Mouse (Mus musculus) heart, embryonic 15.5 days (tissue): ENCODE results near the gene Pkdrej. TPM values are rescaled to one million over a fixed set of nuclear protein-coding genes. Genes with fewer than 3 reads are reported as not detected.

ENCODE experiments used
- ATAC-seq: fragments of 200-750 bp; cut with Nextera tagmentation; replicated peaks from 2 replicates; pipeline ENCODE4 v1.8.0; 2017; ENCODE audit warnings: low read depth, moderate TSS enrichment; ENCODE audit not compliant: insufficient number of reproducible peaks, insufficient read depth, low FRiP score
- H3K27ac ChIP-seq: fragments of 300-500 bp; sonication (generic); 2 replicates; pipeline ENCODE4 v1.5.1; 2015; ENCODE audit warnings: mild to moderate bottlenecking, inconsistent platforms
- H3K27me3 ChIP-seq: fragments of 300-500 bp; sonication (generic); 2 replicates; pipeline ENCODE4 v1.6.1; 2015; ENCODE audit warnings: inconsistent platforms
- H3K36me3 ChIP-seq: fragments of 300-500 bp; sonication (generic); 2 replicates; pipeline ENCODE4 v1.6.1; 2015; ENCODE audit warnings: mild to moderate bottlenecking, inconsistent platforms
- H3K4me1 ChIP-seq: fragments of 300-500 bp; sonication (generic); replicated peaks from 2 replicates; pipeline ENCODE4 v1.6.1; 2015; ENCODE audit warnings: inconsistent platforms
- H3K4me2 ChIP-seq: fragments of 300-500 bp; sonication (generic); 2 replicates; pipeline ENCODE4 v1.6.1; 2015; ENCODE audit warnings: inconsistent platforms, mild to moderate bottlenecking, moderate library complexity
- H3K4me3 ChIP-seq: fragments of 300-500 bp; sonication (generic); 2 replicates; pipeline ENCODE4 v1.5.1; 2015; ENCODE audit warnings: mild to moderate bottlenecking, inconsistent platforms
- H3K9ac ChIP-seq: fragments of 300-500 bp; sonication (generic); 2 replicates; pipeline ENCODE4 v1.6.1; 2015; ENCODE audit warnings: mild to moderate bottlenecking, inconsistent platforms
- H3K9me3 ChIP-seq: fragments of 300-500 bp; sonication (generic); replicated peaks from 2 replicates; pipeline ENCODE4 v1.6.1; 2016; ENCODE audit warnings: inconsistent platforms
- WGBS: fragments of 180-500 bp; shearing (Covaris S2); methylation state at CpG from one replicate; pipeline ENCODE4 v1.1.7; 2015; ENCODE audit warnings: mixed read lengths; 5-methylcytosine and 5-hydroxymethylcytosine counted together
- polyA plus RNA-seq: library from polyadenylated mRNA; unstranded; fragments of >200 nt; fragmentation: Nextera tagmentation; extraction: Ambion mirVana; gene quantifications from 2 replicates; pipeline ENCODE4 v1.2.1, GENCODE M21; 2015

Gene Pkdrej
- polyA plus RNA-seq, 1 experiment from 2014 or later: 0.37 TPM

DNA sequence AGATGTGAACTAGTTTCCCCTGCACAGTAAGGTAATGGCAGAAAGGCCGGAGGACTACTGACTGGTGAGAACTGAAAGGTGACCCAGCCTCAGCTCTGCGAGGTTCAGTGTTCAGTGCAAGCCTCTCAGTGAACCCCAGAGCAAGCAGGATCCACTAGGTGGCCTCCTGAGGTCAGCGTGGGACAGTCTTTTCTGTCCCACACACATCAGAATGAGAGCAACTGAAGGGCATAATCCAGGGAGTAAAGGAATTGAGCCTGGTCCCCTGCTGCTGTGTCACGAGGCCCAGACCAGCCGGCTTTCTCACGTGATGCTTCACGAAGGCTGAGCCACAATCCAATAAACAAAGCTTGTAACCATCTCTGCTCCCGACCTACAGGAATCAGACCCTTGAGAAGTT is 13.1 kb downstream of the Pkdrej start:
- no peak overlapping the region for H3K4me2 ChIP-seq
- no peak overlapping the region for H3K4me3 ChIP-seq
- H3K27ac ChIP-seq: no peak overlapping the region
- H3K36me3 ChIP-seq: no peaks in the 10 kb centered on the region
- no peaks in the 10 kb centered on the region for H3K27me3 ChIP-seq
- H3K9me3 ChIP-seq: no peaks in the 10 kb centered on the region
- H3K9ac ChIP-seq: no peak overlapping the region
- peaks cover 21% of the 10 kb centered on the region for H3K4me1 ChIP-seq
- WGBS: 55% methylated on average over 8 of the region's 8 CpGs
- ATAC-seq: no peak

DNA sequence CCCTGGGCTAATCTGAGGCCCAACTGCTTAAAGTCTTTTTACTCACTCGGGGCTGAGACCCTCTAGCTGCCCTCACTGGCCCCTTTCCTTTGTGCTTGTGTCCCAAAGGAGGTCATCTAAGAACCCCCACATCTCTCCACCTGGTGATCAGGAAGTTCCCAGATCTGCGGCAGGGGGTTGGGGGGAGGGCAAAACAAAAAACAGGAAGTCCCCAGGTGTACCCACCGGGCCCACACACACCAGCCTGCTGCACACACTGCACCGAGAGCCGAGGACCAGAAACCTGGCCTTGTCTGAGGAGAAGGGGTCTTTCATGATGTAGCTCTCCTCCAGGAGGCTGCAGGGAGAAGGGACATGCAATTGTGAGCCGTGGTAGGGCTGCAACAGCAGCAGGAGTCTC is 13.5 kb downstream of the Pkdrej start:
- Histone ChIP-seq H3K4me1 (peaks cover 25% of the 10 kb centered on the region), H3K36me3 (no peaks in the 10 kb centered on the region), H3K9me3 (no peaks in the 10 kb centered on the region), H3K4me3 (no peak overlapping the region), H3K27ac (no peak overlapping the region), H3K27me3 (no peaks in the 10 kb centered on the region), H3K9ac (no peak overlapping the region), H3K4me2 (no peak overlapping the region)
- no peak for ATAC-seq
- WGBS: 79% methylated on average over 6 of the region's 6 CpGs

DNA sequence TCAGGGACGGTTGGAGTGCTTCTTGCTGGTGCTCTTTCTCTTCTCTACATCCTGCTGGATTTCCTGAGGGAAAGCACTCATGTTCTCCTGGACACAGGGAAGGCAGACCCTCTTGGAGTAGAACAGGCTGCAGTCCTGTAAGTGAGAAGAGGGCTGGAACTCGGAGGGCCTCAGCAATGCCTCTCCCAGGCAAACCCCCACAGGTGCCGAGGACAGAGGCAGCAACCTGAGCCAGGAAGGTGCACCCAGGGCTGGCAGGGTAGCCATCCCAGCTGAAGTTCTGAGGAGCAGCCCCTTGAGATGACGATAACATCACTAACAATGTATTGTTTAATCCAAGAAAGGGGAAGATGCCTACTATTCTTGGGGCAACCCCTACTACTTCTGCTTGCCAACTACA is 14.1 kb downstream of the Pkdrej start:
- no peaks in the 10 kb centered on the region for H3K27me3 ChIP-seq
- H3K4me2 ChIP-seq: no peak overlapping the region
- no peak overlapping the region for H3K27ac ChIP-seq
- peaks cover 29% of the 10 kb centered on the region for H3K4me1 ChIP-seq
- H3K36me3 ChIP-seq: no peaks in the 10 kb centered on the region
- WGBS: 80% methylated on average over 4 of the region's 4 CpGs
- ATAC-seq: no peak
- no peak overlapping the region for H3K9ac ChIP-seq
- H3K9me3 ChIP-seq: no peaks in the 10 kb centered on the region
- no peak overlapping the region for H3K4me3 ChIP-seq

DNA sequence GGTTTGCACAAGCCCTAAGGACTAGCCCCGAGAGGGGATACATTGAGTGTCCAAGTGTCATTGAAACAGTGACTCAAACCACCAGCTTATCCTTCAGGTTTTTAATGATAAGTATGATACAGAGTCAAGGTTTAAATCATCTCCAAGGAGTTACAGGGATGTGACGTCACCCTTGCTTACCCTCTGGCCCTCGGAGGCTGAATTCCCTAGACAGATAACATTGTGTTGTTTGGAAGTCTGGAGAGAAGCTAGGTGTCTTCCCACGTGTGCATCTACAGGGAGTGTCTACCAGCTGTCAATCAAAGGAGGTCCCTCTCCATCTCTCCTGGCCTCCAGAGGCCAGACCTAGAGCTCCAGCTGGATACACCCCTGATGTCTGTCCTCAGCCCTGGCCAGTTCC is 14.6 kb downstream of the Pkdrej start:
- H3K4me2 ChIP-seq: no peak overlapping the region
- peaks cover 29% of the 10 kb centered on the region for H3K4me1 ChIP-seq
- H3K4me3 ChIP-seq: no peak overlapping the region
- no peaks in the 10 kb centered on the region for H3K9me3 ChIP-seq
- H3K36me3 ChIP-seq: no peaks in the 10 kb centered on the region
- ATAC-seq: no peak
- no peak overlapping the region for H3K9ac ChIP-seq
- WGBS: 53% methylated on average over 4 of the region's 4 CpGs
- H3K27me3 ChIP-seq: no peaks in the 10 kb centered on the region
- H3K27ac ChIP-seq: no peak overlapping the region

DNA sequence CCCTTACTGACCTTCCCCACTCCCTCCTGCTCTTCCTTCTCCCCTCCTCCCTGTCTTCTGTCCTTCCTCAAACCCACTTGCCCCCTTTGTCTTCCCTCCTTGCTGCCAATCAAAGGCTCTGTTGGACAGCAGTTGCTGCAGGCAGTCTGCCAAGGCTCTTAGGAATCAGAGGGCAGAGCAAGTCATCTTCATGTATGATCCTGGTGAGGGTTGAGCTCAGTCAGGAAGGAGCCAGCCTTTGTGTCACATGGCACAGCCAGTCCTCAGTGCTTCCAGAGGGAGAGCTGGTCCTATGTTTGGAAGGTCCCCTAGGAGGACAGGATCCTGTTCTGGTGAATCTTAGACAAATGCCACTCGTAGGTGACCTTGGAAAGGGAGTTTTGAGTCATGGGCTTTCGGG is 18.6 kb downstream of the Pkdrej start:
- H3K4me3 ChIP-seq: no peak overlapping the region
- H3K9me3 ChIP-seq: no peaks in the 10 kb centered on the region
- no peak overlapping the region for H3K4me2 ChIP-seq
- H3K27me3 ChIP-seq: no peaks in the 10 kb centered on the region
- H3K27ac ChIP-seq: peak overlapping the region; percentile 42
- ATAC-seq: 0 out of 2 replicates have a peak, but pooled peaks have one; percentile 36
- no peak overlapping the region; the same call in 1 of the 2 replicates for H3K9ac ChIP-seq
- peaks cover 13% of the 10 kb centered on the region; the same call in 1 of the 2 replicates for H3K36me3 ChIP-seq
- 75% methylated on average over 2 of the region's 2 CpGs for WGBS
- peaks cover 10% of the 10 kb centered on the region for H3K4me1 ChIP-seq

DNA sequence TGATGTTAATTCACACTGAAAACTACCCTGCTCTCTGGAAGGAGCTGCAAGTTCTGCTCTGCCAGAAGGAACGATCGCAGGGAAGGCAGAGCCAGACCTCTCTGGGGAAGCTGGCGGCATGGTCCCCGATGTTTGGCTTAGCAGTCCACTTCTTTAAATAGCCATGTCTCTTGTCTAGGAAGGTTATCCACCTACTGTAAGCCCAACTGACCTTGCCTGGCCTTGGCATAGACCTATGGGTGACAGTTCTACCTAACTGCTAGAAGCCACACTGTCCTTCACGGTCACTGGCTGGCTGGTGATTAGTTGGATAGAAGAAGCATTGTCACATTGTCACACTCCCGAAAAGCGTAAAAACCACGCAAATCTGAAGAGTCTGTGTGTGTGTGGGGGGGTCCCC is 22.9 kb downstream of the Pkdrej start:
- no peak for ATAC-seq
- Histone ChIP-seq H3K4me2 (no peak overlapping the region), H3K27me3 (no peaks in the 10 kb centered on the region), H3K9me3 (no peaks in the 10 kb centered on the region), H3K4me1 (peaks cover 9% of the 10 kb centered on the region), H3K27ac (no peak overlapping the region), H3K4me3 (no peak overlapping the region), H3K9ac (no peak overlapping the region), H3K36me3 (peaks cover 13% of the 10 kb centered on the region; the same call in 1 of the 2 replicates)
- WGBS: 72% methylated on average over 8 of the region's 8 CpGs

DNA sequence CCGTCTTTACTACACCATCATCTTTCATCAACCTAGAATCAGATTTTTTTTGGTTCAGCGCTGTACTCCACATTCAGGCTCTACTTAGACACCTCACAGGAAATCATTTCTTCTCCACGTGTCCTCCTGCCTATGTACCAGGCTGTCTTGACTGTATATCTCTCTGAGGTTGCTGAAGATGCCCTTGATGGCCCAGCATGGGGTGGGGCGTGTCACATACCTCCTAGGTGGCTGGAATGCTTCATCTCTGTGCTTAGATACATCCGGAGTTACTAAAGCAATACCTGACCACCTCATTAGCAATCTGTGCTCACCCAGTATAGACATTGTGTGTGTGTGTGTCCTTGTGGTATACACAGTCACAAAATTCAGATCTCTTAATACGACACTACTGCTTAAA is 26.0 kb downstream of the Pkdrej start:
- no peaks in the 10 kb centered on the region for H3K9me3 ChIP-seq
- no peak overlapping the region for H3K4me3 ChIP-seq
- peaks cover 11% of the 10 kb centered on the region; the same call in 1 of the 2 replicates for H3K36me3 ChIP-seq
- no peaks in the 10 kb centered on the region for H3K27me3 ChIP-seq
- no peak overlapping the region for H3K27ac ChIP-seq
- H3K4me2 ChIP-seq: no peak overlapping the region
- H3K4me1 ChIP-seq: peaks cover 9% of the 10 kb centered on the region; the same call in 1 of the 2 replicates
- 66% methylated on average over 6 of the region's 6 CpGs for WGBS
- no peak for ATAC-seq
- H3K9ac ChIP-seq: no peak overlapping the region

DNA sequence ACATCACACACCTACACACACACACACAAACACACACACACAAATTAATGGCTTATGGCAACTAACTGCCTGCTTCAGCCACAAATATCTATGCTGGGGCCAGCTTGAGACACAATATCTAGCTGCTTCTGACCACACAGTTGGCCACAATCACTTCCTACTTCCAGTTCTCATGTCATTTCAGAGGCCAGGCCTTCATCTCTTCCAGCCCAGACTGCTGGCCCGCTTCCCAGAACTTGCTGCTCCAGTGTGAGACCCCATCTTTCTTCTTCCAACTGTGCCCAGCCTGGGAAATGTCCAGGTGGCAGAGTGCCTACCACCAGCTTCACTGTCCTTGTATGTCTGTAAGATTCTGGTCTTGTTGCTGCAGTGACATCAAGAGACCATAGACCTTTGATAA is 28.7 kb downstream of the Pkdrej start:
- H3K36me3 ChIP-seq: peaks cover 6% of the 10 kb centered on the region; the same call in 1 of the 2 replicates
- WGBS: 51% methylated on average over 1 of the region's 1 CpGs
- no peak overlapping the region for H3K9ac ChIP-seq
- H3K27ac ChIP-seq: peak overlapping the region; percentile 48
- H3K9me3 ChIP-seq: no peaks in the 10 kb centered on the region
- no peak overlapping the region for H3K4me2 ChIP-seq
- H3K4me3 ChIP-seq: no peak overlapping the region
- H3K4me1 ChIP-seq: peaks cover 12% of the 10 kb centered on the region
- ATAC-seq: no peak
- H3K27me3 ChIP-seq: no peaks in the 10 kb centered on the region

DNA sequence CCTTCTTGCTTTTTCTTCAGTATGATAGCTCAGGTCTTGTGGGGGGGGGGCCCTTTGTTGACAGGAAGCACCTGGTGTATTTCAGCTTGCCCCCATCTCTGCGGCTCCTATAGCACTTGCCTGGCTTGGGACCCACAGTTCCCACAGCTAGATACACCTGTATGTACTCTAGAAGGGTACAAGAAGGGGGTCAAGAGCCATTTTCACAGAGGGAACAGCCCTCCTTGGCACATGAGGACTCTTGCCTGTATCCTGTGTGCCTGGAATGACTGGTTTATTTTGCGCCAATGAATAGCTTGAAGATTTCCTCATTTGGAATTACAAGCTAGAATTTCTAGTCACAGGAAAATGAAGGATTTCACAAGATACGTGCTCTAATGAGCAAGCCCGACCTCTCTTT is 30.1 kb downstream of the Pkdrej start:
- Histone ChIP-seq H3K4me3 (no peak overlapping the region), H3K36me3 (0 out of 2 replicates have a peak, but pooled peaks cover 6% of the 10 kb centered on the region), H3K9me3 (no peaks in the 10 kb centered on the region), H3K4me1 (peaks cover 20% of the 10 kb centered on the region), H3K27ac (no peak overlapping the region), H3K27me3 (no peaks in the 10 kb centered on the region), H3K4me2 (no peak overlapping the region), H3K9ac (no peak overlapping the region)
- 83% methylated on average over 4 of the region's 4 CpGs for WGBS
- ATAC-seq: no peak

DNA sequence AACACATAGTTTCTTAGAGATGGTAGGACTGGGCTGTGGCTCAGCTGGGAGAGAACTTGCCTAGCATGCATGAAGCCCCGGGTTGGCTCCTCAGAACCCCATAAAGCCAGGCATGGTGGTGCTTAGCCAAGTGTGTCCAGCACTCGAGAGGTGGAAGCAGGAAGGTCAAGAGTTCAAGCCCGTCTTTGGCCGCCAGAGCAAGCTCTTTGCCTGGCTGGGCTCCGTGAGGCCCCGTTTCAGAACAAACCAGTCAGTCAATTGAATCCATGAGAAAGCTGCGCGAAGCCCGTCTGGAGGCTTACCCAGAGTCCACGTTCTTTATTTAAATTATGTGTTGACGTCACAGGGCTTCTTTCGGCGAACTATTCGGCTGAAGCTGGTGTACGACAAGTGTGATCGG is 32.9 kb downstream of the Pkdrej start:
- Histone ChIP-seq H3K9me3 (no peaks in the 10 kb centered on the region), H3K4me1 (peaks cover 21% of the 10 kb centered on the region), H3K27ac (no peak overlapping the region), H3K36me3 (0 out of 2 replicates have a peak, but pooled peaks cover 6% of the 10 kb centered on the region), H3K4me3 (no peak overlapping the region), H3K4me2 (no peak overlapping the region), H3K27me3 (no peaks in the 10 kb centered on the region), H3K9ac (no peak overlapping the region)
- no peak for ATAC-seq
- 71% methylated on average over 16 of the region's 16 CpGs for WGBS

DNA sequence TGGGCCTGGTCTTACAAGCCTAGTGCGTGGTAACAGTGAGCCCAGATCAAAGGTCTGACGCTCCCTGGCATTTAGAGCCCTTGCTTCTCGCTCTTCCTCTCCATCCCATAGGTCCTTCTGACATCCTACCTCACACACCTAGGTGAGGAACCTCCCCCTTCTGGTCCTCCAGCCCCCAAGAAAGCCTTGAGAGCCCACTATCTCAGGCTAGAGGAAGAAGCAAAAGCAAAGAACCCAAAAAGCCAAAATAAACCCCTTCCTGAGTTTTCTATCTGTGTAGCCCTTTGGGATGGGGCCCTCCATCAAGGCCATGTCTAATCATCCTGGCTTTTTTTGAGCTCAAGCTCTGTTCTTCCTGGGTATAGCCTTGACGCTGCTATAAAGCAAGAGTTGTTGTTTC is 33.5 kb downstream of the Pkdrej start:
- ATAC-seq: no peak
- WGBS: 91% methylated on average over 4 of the region's 4 CpGs
- no peak overlapping the region for H3K4me2 ChIP-seq
- 0 out of 2 replicates have a peak, but pooled peaks cover 6% of the 10 kb centered on the region for H3K36me3 ChIP-seq
- H3K9me3 ChIP-seq: no peaks in the 10 kb centered on the region
- no peak overlapping the region for H3K27ac ChIP-seq
- no peaks in the 10 kb centered on the region for H3K27me3 ChIP-seq
- no peak overlapping the region for H3K9ac ChIP-seq
- H3K4me3 ChIP-seq: no peak overlapping the region
- peaks cover 21% of the 10 kb centered on the region for H3K4me1 ChIP-seq

DNA sequence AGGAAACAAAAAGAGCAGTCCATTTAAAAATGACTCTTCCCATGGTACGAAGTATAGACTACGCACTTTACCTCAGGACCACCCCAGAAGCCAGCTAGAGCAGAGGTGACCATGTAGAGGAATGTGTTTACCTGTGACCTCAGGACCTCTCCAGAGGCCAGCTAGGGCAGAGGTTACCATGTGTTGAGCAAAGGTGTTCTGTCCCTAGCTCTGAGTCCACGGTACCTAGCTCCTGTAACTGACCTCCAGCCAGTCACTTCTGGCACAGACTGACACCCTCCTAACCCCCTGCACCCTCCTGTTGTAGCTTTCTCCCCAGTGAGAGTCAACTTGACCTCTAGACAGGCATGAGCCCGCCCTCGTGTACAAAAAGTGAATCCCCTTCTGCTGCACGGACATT is 34.1 kb downstream of the Pkdrej start:
- Histone ChIP-seq H3K27me3 (no peaks in the 10 kb centered on the region), H3K9me3 (no peaks in the 10 kb centered on the region), H3K36me3 (0 out of 2 replicates have a peak, but pooled peaks cover 6% of the 10 kb centered on the region), H3K9ac (no peak overlapping the region), H3K4me3 (no peak overlapping the region), H3K4me2 (no peak overlapping the region), H3K4me1 (peaks cover 16% of the 10 kb centered on the region), H3K27ac (no peak overlapping the region)
- ATAC-seq: no peak
- WGBS: 91% methylated on average over 6 of the region's 6 CpGs
